Mouse (Mus musculus): ENCODE results near the gene Tmem40.

DNA sequence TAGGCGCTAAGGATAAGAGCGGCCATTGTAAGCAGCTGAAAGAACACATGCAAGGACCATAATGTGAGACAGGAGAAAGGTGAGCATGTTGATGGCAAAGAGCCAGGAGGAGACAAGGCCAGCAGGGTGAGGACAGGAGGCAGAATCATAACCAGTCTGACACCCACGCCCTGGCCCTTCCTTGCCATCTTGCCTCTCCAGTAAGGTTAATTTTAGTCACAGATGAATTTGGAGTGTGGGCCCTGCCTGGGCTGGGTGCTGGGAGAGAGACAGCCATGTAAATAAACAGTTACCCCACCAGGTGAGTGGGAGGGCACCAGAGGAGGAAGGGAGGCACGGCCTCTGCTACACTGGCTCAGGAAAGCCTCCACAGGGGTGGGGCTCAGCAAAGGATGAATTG is 81.1 kb downstream of the Tmem40 start:
- no peak for TF ChIP-seq HCFC1 (IDR thresholded peaks at IDR 0.05; ENCODE audit: low read depth, low read length)
- no peak for TF ChIP-seq POLR2AphosphoS2 (IDR thresholded peaks at IDR 0.05; ENCODE audit: low read depth, low read length)
- TF ChIP-seq ZMIZ1 (IDR thresholded peaks at IDR 0.05; ENCODE audit: low read depth, low read length): no peak
- TF ChIP-seq EP300 (IDR thresholded peaks at IDR 0.05; ENCODE audit: low read length): no peak
- no peak for TF ChIP-seq POLR2A (IDR thresholded peaks at IDR 0.05; ENCODE audit: low read depth, low read length)
- TF ChIP-seq CHD2 (IDR thresholded peaks at IDR 0.05; ENCODE audit: low read length): no peak
- TF ChIP-seq RCOR1 (conservative IDR thresholded peaks at IDR 0.05; ENCODE audit: low read depth, low read length): no peak
- no peak for TF ChIP-seq ZKSCAN1 (IDR thresholded peaks at IDR 0.05; ENCODE audit: borderline replicate concordance, low read depth, low read length)
- TF ChIP-seq CTCF (conservative IDR thresholded peaks at IDR 0.05 in 1 of 2, IDR thresholded peaks at IDR 0.05 in 1 of 2; ENCODE audit: low read depth in 2 of 2, low read length in 2 of 2): no peak
- no peak for TF ChIP-seq GABPA (IDR thresholded peaks at IDR 0.05; ENCODE audit: insufficient replicate concordance, low read depth, low read length)

Measured in CH12.LX (cell line).